Mouse (Mus musculus) erythroid progenitor cell, adult 5-6 weeks (primary cell): ENCODE data around the gene Slc25a19. TPM values are rescaled to one million over a fixed set of nuclear protein-coding genes. Genes with fewer than 3 reads are reported as not detected.
"Not testable (repeated sequence)": the region's sequence is repeated elsewhere in the genome, so short reads cannot be mapped to it uniquely, and the experiment has no call there.

Source experiments
- ATAC-seq: replicated peaks from 2 replicates; pipeline ENCODE4 v1.8.0; 2016; ENCODE audit warnings: moderate number of reproducible peaks, mild to moderate bottlenecking, moderate TSS enrichment, inconsistent platforms; ENCODE audit not compliant: poor library complexity, low FRiP score, severe bottlenecking
- total RNA-seq, 2 experiments: library from RNA; stranded (forward) in 1 of 2; stranded (reverse) in 1 of 2; fragments of 150-400 nt in 1 of 2; fragments of 186-747, 209-891 nt in 1 of 2; gene quantifications; 2 replicates each; pipeline versions ENCODE4 v1.2.3 to v1.2.4; 2015 to 2017; ENCODE audit warnings: low replicate concordance in 2 of 2

Gene Slc25a19
- total RNA-seq (2015; ENCODE audit: low replicate concordance) (3.2 and 7.1 TPM in 2 replicates), total RNA-seq (2017; ENCODE audit: low replicate concordance) (2.0 and 6.4 TPM in 2 replicates)

DNA sequence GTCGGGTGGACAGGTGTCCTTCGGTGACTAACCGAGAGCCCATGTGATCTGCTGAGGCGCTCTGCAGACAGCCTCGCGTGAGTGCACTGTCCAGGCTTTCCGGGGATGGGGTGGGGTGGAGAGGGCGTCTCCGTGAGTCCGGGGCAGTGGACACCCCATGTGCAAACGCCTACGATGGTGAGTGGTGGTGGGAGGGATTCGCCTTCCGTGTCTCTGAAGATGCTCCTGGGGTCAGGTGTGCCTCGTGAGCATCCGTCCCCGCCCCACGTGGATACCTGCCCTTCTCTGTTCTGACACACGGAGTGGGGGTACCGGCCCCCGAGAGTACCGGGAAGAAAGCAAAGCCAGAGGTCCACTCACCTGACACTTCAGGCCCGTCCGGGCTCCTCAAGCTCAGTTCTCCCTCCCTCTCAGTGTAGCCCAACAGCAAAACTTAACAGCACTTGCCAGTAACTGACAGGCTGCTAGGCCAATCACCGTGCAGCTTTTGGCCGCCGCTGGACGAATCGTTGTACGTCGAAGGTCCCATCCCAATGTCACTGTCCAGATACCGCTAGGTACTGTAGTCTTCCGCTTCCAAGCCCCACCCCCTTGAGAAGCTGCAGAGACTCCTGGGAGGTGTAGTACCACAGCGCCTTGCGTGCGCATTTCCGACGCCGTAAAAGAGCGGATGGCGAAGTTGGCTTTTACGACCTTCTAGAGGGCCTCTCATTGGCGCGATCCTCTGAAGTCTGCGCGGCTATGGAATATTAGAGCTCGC, at the start of gene Slc25a19:
Gene Slc25a19 (minus strand): TSS at position 591 of the 760 bp plus-strand sequence.
- peak; percentile 92 for ATAC-seq

DNA sequence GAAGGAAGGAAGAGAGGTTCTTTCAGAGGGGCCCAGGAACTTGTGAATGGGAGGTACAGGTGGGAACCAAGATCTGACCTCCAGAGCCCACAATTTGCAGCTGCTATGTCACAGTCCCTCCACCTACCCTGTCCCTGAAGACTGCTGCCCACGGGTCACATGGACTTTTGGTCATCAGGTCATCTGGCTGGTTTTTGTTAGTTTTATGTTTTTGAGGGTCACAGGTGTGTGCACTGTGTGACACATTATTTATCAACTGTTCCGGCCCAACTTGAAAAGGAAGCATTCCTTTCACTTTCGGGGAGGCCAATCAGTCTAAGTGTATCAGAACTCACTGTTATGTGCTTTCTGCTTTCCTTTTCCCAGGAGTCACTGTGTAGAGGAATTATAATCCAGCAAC, 49.4 kb upstream of the Slc25a19 start:
- no peak for ATAC-seq

DNA sequence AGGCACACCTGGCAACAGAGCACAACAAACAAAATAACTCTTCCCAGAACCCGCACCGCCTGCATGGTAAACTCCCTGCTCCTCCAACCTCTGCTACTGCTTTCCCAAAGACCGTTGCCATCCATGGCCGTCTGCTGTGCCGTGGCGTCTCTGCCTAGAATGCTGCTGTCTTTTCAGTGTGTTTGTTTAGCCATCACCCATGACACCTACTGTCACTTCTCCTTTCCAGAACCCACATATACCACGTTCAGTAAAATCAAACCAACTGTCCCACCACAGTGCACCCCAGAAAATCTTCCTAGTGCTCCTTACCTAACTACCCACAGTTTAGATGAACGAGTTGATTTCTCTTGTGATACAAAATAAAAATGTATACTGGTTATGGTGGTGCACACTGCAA, 48.6 kb upstream of the Slc25a19 start:
- ATAC-seq, result no peak

DNA sequence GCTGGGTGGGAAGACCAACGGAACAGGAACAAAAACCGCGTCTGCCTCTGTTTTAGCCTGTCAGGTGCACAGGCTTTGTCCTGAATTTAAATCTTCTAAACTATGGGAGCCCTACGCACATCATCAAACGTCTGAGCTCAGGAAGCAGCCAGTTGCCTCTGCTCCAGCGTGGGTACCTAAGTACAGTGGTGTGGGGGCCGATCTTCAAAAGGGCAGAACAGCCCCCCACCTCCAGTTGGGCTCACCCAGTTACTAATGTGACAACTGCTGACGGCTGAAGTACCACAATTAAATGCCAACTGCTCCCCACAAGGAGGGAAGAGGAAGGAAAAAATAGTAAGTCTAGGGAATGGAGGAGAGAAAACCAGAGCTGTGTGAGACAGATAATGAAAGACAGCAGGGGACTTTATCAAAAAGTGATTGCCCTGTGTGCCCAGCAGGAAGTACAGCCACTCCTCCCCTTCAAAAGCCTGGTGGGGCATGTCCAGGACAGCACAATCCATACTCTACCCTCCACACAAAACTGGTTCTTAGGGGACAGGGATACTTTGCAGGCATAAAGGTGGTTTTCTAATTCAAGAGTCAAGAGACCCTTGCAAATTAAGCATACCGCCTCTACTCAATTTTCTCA, 46.3 kb upstream of the Slc25a19 start:
- ATAC-seq, result no peak

DNA sequence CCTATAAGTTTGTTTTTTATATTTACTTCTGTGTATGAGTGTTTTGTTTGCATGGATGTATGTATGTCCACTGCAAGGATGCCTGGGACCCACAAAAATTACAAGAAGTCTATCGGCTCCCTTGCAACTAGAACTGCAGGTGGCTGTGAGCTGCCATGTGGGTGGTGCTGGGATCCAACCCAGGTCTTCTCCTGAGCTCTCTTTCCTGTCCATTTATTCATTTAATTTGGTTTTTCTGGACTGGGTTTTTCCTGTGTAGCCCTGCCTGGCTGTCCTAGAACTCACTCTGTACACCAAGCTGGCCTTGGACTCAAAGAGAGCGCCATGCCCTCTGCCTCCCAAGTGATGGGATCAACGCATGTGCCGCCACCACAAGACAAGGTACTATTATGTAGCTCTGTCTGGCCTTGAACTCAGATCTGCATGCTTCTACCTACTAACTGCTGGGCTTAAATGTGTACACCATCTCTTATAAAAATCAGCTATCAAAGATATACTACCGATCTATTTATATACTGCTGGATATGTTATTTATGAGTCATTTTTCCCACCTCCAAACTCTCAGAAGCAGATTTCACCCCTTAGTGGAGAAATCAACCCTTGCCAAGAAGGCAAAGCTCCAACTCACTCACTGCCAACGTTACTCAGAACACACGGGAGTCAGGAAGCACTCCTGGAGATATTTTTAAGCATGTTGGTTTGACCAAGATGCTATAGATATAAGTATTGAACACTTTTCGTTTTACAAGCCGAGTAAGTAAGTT, 45.6 kb upstream of the Slc25a19 start:
- ATAC-seq, result no peak

DNA sequence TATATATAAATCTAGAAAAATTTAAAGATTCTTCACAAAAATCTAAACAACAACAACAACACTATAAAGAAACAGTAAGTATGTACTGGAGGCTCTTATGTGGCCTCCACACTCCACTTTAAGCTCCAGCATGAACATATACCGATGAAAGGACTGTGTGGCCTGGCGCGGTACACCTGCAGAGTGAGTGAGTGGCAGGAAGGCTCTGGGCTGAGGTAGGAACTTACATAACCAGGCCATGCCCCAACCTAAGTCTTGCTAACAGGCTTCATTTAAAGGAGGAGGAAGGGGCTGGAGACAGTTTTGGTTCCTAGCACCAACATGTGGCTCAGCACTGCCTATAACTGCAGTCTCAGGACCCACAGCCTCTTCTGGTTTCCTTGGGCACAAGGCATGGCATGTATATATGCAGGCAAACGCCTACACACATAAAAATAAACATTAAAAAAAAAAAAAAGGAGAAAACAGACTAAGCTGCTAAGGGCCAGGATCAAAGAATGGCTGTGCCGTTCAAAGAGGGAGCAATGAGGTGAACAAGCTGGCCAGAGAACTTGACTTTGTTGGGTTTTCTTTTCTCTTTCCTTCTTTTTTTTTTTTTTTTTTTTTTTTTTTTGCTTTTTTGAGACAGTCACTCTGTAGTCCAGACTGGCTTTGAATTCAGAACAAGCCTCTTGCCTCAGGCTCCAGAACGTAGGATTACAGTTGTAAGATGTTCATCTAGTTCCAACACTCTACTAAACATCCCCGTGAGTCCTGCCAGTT, 44.3 kb upstream of the Slc25a19 start:
- ATAC-seq, result no peak

DNA sequence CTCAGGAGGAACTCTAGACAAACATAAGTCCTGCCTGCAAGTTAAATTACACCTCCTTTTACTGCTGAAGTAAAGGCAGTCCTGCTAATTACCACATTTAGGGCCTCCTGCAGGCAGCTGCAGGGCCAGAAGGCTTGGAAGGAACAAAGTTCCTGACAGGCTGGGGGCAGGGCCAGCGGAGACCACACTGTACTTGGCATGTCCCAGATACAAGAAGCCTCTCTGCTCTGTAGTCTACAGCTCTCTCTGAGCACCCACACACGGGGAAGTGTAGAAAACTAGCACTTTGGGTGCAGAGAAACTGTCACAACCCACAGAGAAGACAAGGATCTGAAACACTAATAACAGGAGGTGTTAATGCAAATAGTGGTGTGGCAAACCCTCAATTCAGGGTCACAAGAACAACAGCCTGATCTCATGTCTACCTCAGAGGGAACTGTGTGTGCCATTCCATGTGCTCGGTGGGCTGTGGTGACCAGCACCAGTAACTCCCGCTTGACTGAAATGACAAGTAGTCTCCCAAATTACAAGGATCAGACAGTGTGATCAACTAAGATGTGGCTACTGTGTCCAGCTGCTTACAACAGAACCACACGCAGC, 42.5 kb upstream of the Slc25a19 start:
- no peak for ATAC-seq

DNA sequence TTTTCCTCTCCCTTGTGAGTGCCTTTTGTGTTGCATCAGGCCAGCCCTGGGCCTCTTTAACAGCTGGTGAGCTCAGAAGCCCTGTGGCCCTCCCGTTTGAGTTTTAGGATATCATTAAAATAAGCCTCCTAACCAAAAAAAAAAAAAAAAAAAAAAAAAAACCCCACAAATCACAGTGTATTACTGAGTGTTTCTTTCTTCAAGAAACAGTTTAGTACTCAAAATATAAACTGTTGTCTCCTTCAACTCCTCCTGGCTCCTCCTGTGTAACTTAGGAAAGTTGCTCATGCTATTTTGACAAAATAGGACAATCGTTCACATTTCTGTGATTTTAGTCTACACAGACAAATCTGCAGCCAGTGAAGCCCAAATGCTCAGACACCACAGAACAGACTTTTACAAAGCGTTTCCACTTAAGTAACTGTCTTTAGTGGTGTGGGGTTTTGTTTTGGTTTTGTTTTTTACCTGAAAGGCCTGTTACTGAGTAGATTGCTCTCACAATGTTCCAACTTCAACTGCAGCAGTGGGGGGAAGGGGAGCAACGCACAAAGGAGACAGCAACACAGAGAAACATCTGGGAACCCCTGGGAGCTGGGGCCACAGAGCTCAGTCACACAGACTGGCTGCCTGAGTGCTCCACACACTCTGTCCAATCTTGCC, 35.7 kb upstream of the Slc25a19 start:
- ATAC-seq, result no peak

DNA sequence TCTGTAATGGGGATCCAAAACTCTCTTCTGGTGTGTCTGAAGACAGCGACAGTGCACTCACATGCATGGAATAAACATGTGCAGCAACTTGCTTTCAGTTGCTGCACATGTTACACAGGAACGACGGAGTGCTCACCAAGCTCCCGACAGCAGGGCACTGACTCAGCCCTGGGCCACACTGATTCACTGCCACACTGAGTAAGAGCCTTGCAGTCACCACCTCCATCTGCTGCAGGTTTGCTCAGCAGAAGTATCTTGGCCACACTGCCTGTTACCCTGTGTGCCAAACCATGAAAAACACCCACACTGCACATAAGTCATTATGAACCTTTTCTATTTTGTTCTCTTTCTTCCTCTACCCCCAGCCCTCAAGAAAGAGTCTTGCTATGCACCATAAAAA, 32.3 kb upstream of the Slc25a19 start:
- no peak for ATAC-seq

DNA sequence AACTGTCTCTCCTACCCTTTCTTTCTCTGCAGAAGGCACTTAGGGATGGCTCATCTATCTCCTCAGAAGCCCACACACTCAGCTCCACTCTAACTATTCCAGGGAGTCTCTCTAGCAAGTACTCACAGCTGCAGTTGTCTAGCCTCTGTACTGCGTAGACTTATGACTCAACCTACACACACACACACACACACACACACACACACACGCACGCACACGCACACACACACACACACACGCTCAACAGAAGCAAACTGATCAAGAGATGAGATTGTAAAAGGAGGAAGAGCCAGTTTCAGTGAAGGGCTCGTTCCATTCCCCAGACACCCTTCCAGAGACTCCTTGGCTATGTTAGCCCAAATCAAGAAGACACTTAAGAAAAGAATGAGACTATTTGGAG, 30.4 kb upstream of the Slc25a19 start:
- no peak for ATAC-seq

DNA sequence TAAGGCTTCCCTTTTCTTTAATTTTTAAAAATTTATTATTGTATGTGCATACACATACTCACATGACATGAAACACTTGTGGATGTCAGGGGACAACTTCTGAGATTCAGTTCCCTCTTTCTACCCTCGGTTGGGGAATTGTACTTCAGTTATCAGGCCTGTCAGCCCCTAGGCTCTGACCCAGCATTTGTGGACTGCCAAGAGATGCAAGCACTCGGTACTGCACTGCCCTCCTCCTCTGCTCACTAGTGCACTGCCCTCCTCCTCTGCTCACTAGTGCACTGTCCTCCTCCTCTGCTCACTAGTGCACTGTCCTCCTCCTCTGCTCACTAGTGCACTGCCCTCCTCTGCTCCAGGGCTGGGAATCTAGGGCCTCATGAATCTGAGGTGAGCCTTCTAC, 26.0 kb upstream of the Slc25a19 start:
- no peak for ATAC-seq

DNA sequence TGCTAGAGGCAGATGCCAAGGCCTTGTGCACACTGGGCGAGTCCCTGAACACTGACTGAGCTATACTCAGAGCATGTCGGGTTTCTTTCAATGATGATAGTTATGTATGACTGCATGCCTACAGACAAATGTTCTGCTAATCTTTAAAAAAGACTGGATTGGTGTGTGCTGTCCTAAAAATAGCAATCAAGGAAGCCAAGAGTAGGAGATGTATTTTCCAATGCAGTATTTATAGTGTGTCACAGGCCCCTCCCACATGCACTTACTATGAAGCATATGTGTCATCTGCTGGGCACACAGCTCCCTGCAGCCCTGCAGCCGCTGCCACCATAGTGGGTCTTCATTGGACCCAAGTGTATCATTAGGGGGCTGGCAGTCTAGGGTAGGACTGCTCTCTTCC, 25.1 kb upstream of the Slc25a19 start:
- no peak for ATAC-seq

DNA sequence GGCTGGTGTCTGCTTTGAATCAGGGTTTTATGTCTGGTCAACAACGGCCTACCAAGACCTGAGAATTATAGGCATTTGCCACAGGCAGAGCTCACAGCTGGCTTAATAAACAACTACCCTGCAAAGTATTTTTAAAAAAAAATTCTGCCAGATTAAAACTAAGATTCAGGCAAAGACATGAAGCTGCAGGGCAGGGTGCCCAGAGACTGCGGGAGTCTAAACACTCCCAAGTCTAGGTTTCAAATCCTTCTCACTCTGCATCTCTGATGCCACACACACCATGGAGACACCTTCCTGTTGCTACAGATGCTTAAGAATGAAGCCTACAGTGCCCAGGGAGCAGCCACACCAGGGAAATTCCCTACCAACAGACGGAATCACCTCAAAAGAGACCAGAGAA, 23.6 kb upstream of the Slc25a19 start:
- ATAC-seq, result no peak

DNA sequence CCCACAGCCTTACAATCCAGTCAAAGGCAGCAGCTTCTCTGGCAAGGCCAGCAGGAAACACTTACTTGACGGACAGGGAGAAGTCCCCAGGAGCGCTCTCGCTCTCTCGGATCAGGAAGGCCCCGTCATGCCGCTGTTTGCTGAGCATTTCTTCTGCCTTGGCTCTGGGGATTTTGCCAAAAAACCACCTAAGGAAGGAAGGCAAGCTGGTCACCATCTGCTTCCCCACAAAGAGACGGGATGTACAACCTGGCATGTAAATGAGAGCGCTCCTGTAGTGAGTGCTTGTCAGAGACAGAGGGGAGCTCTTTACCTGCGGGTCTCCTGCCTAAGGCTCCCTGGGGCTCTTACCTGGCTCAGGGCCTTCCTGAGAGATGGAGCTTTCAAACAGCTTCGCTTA, 21.6 kb upstream of the Slc25a19 start:
- no peak for ATAC-seq

DNA sequence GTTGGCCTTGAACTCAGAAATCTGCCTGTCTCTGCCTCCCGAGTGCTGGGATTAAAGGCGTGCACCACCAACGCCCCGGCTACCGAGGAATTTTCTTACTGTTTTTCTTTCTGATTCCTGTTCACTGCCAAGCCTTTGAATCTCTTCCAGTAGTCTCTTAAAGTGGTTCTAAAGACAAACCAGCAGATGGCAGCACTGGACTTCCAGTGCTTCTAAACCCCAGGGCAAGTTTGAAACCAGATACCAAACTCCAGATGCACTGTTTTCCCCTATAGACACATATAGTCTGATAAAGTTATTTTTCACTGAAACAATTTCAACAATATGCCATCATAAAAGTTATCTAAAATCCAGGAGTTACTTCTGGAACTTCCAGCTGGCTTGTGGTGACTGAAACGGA, 19.4 kb upstream of the Slc25a19 start:
- 0 out of 2 replicates have a peak, but pooled peaks have one; percentile 62 for ATAC-seq

DNA sequence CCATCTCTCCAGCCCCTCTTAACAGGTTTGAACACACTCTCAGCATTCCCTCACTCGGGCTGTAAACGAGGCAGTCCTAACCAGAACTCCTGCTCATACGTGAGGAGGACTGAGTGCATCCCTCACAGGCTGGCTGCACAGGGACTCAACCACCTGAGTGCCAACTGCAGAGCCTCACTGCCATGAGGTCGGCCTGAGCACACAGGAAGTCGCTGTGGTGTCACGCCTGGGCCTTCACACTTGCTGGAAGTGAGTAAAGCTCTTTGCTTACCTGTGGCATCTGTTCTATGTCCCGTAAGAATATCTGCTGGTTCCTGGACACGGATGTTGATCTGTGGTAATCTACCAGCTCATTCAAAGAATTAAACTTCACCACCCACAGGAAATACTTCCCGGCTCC, 18.3 kb upstream of the Slc25a19 start:
- ATAC-seq, result no peak

DNA sequence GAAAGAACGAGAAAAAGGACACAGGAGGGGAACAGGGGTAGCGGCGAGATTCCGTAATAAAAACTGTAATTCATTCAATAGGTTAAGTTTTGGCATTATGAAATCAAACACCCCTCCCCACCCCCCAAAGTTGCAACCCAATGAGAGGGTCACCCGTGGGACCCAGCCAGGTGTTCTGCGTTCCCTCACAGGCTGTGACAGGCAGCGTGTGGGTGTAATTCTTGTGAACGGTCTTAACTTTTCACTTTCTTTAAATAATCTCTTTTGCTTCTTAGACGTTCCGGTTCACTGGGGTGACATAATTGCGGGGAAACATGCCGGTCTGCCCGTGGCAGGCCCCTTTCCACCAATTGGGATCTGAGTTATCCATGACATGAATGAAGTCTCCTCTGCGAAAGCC, 17.4 kb upstream of the Slc25a19 start:
- not testable (repeated sequence) for ATAC-seq

DNA sequence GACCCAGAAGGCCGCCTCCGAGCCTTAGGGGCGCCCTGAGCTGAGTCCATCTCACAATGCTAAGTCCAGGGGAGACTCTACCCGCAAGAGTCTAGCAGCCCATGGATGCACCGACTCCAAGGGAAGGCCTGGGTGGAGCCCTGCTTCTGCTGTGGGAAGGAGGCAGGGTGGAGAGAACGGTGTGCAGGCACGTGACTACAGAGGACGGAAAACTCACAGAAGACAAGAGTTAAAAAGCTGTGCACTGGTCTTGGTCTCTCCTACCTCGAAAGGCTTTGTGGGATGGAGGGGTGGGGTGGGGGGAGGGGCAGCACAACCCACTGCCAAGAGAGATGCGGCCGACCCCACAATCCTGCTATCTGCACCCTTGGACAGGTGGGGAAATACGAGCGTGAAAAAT, 16.2 kb upstream of the Slc25a19 start:
- no peak for ATAC-seq

DNA sequence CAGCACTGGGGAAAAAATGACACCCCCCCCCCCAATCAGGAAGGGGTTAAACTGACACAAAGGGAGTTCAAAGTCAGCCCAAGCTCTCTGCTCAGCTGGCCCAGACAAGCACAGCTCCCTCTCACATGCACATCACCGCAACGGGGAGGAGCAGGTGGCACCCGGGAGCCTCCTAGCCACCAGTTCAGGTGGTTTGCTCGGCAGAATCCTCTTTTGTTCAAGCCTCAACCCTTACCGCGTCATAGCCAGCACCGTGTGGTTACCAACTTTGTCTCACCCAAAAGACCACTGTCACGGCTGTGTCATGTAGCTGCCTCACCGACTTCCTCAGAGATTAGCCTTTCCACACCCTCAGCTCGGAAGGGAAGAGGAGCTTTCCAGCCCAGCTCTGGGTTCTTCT, 15.2 kb upstream of the Slc25a19 start:
- no peak for ATAC-seq
